ENCODE assay signal across 12 mouse cellular contexts in the genomic region with DNA sequence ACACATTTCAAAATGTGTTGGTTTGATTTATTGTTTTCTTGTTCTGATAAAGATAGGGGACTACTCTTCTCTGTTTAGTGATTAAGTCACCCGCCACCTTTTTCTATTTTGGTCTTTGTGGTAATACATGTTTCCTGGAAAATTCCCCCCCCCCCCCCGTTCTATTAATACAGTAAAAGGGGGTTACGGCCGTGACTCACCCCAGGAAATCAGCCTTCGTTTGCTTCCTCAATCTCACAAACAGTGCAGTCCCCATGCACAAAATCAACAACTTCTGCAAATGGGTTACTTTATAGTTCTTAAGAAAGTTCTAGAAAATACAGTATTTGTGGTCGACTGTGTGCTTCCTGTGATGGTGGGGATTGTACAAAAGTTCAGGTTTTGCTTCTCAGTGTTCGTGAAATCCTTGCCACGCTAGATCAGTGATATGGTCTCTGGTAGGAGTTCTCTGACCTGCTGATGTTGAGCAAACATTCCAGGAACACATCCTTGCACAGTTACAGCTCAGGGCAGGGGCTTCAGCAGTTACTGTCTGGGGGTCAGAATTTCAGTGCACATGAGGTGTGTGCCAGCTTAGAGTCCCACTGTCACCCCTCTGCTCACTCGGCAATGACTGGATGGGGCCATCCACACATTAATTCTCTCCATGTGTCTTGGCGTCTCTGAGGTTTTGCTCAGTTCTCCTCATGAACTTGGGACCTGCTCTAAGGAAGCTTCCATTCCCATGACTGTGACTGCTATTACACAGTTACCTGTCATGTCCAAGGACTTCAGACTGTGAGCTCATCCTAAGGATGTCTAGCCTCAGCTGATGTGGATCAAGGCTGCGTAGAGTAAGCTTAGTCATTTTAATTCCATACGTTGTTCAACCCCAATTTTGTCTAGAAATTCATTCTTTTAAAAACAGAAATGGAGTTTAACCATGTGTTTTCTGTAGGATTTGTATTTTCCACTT.
DNase-seq lines count a peak whose midpoint lies in the region; ATAC-seq lines count a peak whose summit lies in the region.
"Had no signal": no experiment of that assay in that cellular context is flagged by ENCODE, and none has a peak within 500 bp of the region (broad histone marks: within the 10 kb centered on the region; RNA-seq: fewer than 3 reads in every experiment).

No protein-coding gene starts in this region.

- H3K4me2 ChIP-seq in heart, embryonic 13.5 days: no peak overlapping the region
- H3K4me2 ChIP-seq: limb, embryonic 12.5 days had no signal

- H3K9ac ChIP-seq in heart, embryonic 13.5 days: no peak overlapping the region
- H3K9ac ChIP-seq: limb, embryonic 12.5 days had no signal

- no peaks in the 10 kb centered on the region for H3K27me3 ChIP-seq in heart, embryonic 13.5 days (replicated peaks)
- peaks cover 5% of the 10 kb centered on the region for H3K27me3 ChIP-seq in megakaryocyte, embryonic 14.5 days (replicated peaks)
- H3K27me3 ChIP-seq: limb, embryonic 12.5 days had no signal

- DNase-seq in heart, postnatal 25 days (ENCODE audit: low spot score): no peak
- DNase-seq in A20 (ENCODE audit: low read depth, low spot score): peak; percentile 79
- DNase-seq in c-Kit-positive CD71-negative TER-119-negative erythroid progenitor cells, embryonic 14.5 days (ENCODE audit: low read depth): peak; percentile 66
- DNase-seq in adrenal gland, adult 8-10 months: no peak
- DNase-seq in ovary, postnatal 14 days (ENCODE audit: low spot score): no peak
- DNase-seq: cerebellum, adult 18-20 months; kidney, postnatal 4 days had no signal

- no peaks in the 10 kb centered on the region for H3K36me3 ChIP-seq in heart, embryonic 13.5 days
- H3K36me3 ChIP-seq in megakaryocyte, embryonic 14.5 days (replicated peaks; ENCODE audit: low read length): no peaks in the 10 kb centered on the region
- H3K36me3 ChIP-seq: hindbrain, embryonic 10.5 days; limb, embryonic 12.5 days had no signal

- 0 out of 2 replicates have a peak overlapping the region, but pooled peaks have one; percentile 4 for H3K27ac ChIP-seq in heart, embryonic 13.5 days (replicated peaks)
- H3K27ac ChIP-seq: hindbrain, embryonic 10.5 days; limb, embryonic 12.5 days had no signal

- no peak overlapping the region for H3K4me3 ChIP-seq in heart, embryonic 13.5 days
- H3K4me3 ChIP-seq in megakaryocyte, embryonic 14.5 days (replicated peaks): peak overlapping the region; percentile 73
- H3K4me3 ChIP-seq: hindbrain, embryonic 10.5 days; limb, embryonic 12.5 days had no signal

- H3K4me1 ChIP-seq in heart, embryonic 13.5 days: peaks cover 29% of the 10 kb centered on the region
- peaks cover 7% of the 10 kb centered on the region for H3K4me1 ChIP-seq in megakaryocyte, embryonic 14.5 days
- H3K4me1 ChIP-seq: hindbrain, embryonic 10.5 days had no signal

- ATAC-seq in heart, embryonic 13.5 days (ENCODE audit: extremely low read depth, insufficient number of reproducible peaks, low FRiP score, low TSS enrichment): no peak
- no peak for ATAC-seq in erythroid progenitor cell, adult 5-6 weeks (replicated peaks; ENCODE audit: low FRiP score, poor library complexity, severe bottlenecking)

- 56% methylated on average over 12 of the region's 12 CpGs for WGBS in heart, embryonic 13.5 days

- H3K9me3 ChIP-seq in heart, embryonic 13.5 days: no peaks in the 10 kb centered on the region
- H3K9me3 ChIP-seq in megakaryocyte, embryonic 14.5 days: no peaks in the 10 kb centered on the region
- H3K9me3 ChIP-seq: hindbrain, embryonic 10.5 days; limb, embryonic 12.5 days had no signal

- intact Hi-C loops in heart, postnatal 25 days (cut with DNase I): no loop called here

Comparison
In these comparisons a context has a peak if more than half of its experiments do, and no peak if none do; other contexts are left out.
1. DNase-seq: peak in A20 (single experiment) and c-Kit-positive CD71-negative TER-119-negative erythroid progenitor cells, embryonic 14.5 days (single experiment); none in heart, postnatal 25 days (single experiment), adrenal gland, adult 8-10 months (single experiment) and ovary, postnatal 14 days (single experiment).